Mouse (Mus musculus): ENCODE data around the gene Spaar.

Gene Spaar

GRCm38 (mm10) chr4:43729794-43730550 is at the start of gene Spaar:
Spaar (plus strand) TSS chr4:43730034.
- DNase-seq (ENCODE audit: low spot score in 2 of 2), result no peak

GRCm38 (mm10) chr4:43690021-43690420 is 39.8 kb upstream of the Spaar start:
- DNase-seq (ENCODE audit: low spot score in 2 of 2), result no peak

- DNase-seq (ENCODE audit: low spot score in 2 of 2), result no peak
Measured at GRCm38 (mm10) chr4:43691026-43691425, 38.8 kb upstream of the Spaar start.

GRCm38 (mm10) chr4:43693806-43694241 is 36.0 kb upstream of the Spaar start:
- DNase-seq (ENCODE audit: low spot score in 2 of 2), result no peak

GRCm38 (mm10) chr4:43694439-43695248 is 35.2 kb upstream of the Spaar start:
- DNase-seq (ENCODE audit: low spot score in 2 of 2), result no peak

- DNase-seq (ENCODE audit: low spot score in 2 of 2), result no peak
Measured at GRCm38 (mm10) chr4:43695249-43695671, 34.6 kb upstream of the Spaar start.

GRCm38 (mm10) chr4:43696561-43696960 is 33.3 kb upstream of the Spaar start:
- DNase-seq (ENCODE audit: low spot score in 2 of 2), result no peak

GRCm38 (mm10) chr4:43700707-43701106 is 29.1 kb upstream of the Spaar start, which contains the start of gene Olfr70:
Olfr70 (minus strand) TSS chr4:43700807.
- DNase-seq (ENCODE audit: low spot score in 2 of 2), result no peak

- DNase-seq (ENCODE audit: low spot score in 2 of 2), result no peak
Measured at GRCm38 (mm10) chr4:43703439-43703838, 26.4 kb upstream of the Spaar start.

- DNase-seq (ENCODE audit: low spot score in 2 of 2), result no peak
Measured at GRCm38 (mm10) chr4:43703851-43704250, 26.0 kb upstream of the Spaar start.

GRCm38 (mm10) chr4:43705991-43706390 is 23.8 kb upstream of the Spaar start:
- DNase-seq (ENCODE audit: low spot score in 2 of 2), result no peak

- no peak for DNase-seq (ENCODE audit: low spot score in 2 of 2)
Measured at GRCm38 (mm10) chr4:43709869-43710268, 20.0 kb upstream of the Spaar start, which contains the start of gene Olfr71. Olfr71 (minus strand) TSS chr4:43710255.

- DNase-seq (ENCODE audit: low spot score in 2 of 2), result peak; percentile 31 to 67
Measured at GRCm38 (mm10) chr4:43711821-43712220, 18.0 kb upstream of the Spaar start.

- DNase-seq (ENCODE audit: low spot score in 2 of 2), result no peak
Measured at GRCm38 (mm10) chr4:43713652-43714219, 16.1 kb upstream of the Spaar start.

- no peak for DNase-seq (ENCODE audit: low spot score in 2 of 2)
Measured at GRCm38 (mm10) chr4:43720491-43721228, 9.2 kb upstream of the Spaar start.

- DNase-seq (ENCODE audit: low spot score in 2 of 2), result no peak
Measured at GRCm38 (mm10) chr4:43722191-43722590, 7.6 kb upstream of the Spaar start.

GRCm38 (mm10) chr4:43724764-43725163 is 5.1 kb upstream of the Spaar start:
- no peak for DNase-seq (ENCODE audit: low spot score in 2 of 2)

- DNase-seq (ENCODE audit: low spot score in 2 of 2), result no peak
Measured at GRCm38 (mm10) chr4:43726228-43726993, 3.4 kb upstream of the Spaar start.

GRCm38 (mm10) chr4:43726995-43727394 is 2.8 kb upstream of the Spaar start, which contains the start of gene Hrct1:
Hrct1 (plus strand) TSS chr4:43727188.
- DNase-seq (ENCODE audit: low spot score in 2 of 2), result no peak

- no peak for DNase-seq (ENCODE audit: low spot score in 2 of 2)
Measured at GRCm38 (mm10) chr4:43727718-43728575, 1.9 kb upstream of the Spaar start.
